Mouse (Mus musculus): Measurements from ENCODE around the gene Ryr2. TPM values are rescaled to one million over a fixed set of nuclear protein-coding genes. Genes with fewer than 3 reads are reported as not detected.
"Not testable (repeated sequence)": the region's sequence is repeated elsewhere in the genome, so short reads cannot be mapped to it uniquely, and the experiment has no call there.

The Ryr2 gene
- polyA plus RNA-seq (2012; rRNA removed) = 0.68 and 0.86 TPM in 2 replicates

GRCm38 (mm10) chr13:12106662-12107632 lies at the start of gene Ryr2:
Gene Ryr2, minus strand, starts transcription at chr13:12106945.
- WGBS = 12% methylated on average over 57 of the region's 64 CpGs
- DNase-seq (ENCODE audit: low read depth, low spot score) = no peak

GRCm38 (mm10) chr13:12153922-12154321 lies 47.2 kb upstream of the Ryr2 start:
- 58% methylated on average over 11 of the region's 11 CpGs for WGBS

GRCm38 (mm10) chr13:12146918-12147507 lies 40.3 kb upstream of the Ryr2 start:
- no peak for DNase-seq (ENCODE audit: low read depth, low spot score)
- 45% methylated on average over 6 of the region's 6 CpGs for WGBS

More at GRCm38 (mm10) chr13:12153922-12154321, 47.2 kb upstream of the Ryr2 start:
- DNase-seq (ENCODE audit: low read depth, low spot score) = no peak

- WGBS = 49% methylated on average over 2 of the region's 2 CpGs
Measured at GRCm38 (mm10) chr13:12146402-12146801, 39.7 kb upstream of the Ryr2 start.

GRCm38 (mm10) chr13:12143347-12143746 lies 36.6 kb upstream of the Ryr2 start:
- WGBS = 92% methylated on average over 5 of the region's 5 CpGs
- DNase-seq (ENCODE audit: low read depth, low spot score) = no peak

More at GRCm38 (mm10) chr13:12146402-12146801, 39.7 kb upstream of the Ryr2 start:
- DNase-seq (ENCODE audit: low read depth, low spot score) = no peak

GRCm38 (mm10) chr13:12136461-12136860 lies 29.7 kb upstream of the Ryr2 start:
- 67% methylated on average over 10 of the region's 10 CpGs for WGBS

GRCm38 (mm10) chr13:12133549-12133948 lies 26.8 kb upstream of the Ryr2 start:
- DNase-seq (ENCODE audit: low read depth, low spot score) = no peak

More at GRCm38 (mm10) chr13:12136461-12136860, 29.7 kb upstream of the Ryr2 start:
- DNase-seq (ENCODE audit: low read depth, low spot score) = not testable (repeated sequence)

GRCm38 (mm10) chr13:12132160-12132710 lies 25.5 kb upstream of the Ryr2 start:
- no peak for DNase-seq (ENCODE audit: low read depth, low spot score)
- WGBS = 63% methylated on average over 3 of the region's 3 CpGs

More at GRCm38 (mm10) chr13:12133549-12133948, 26.8 kb upstream of the Ryr2 start:
- WGBS = 52% methylated on average over 7 of the region's 7 CpGs

GRCm38 (mm10) chr13:12129121-12129520 lies 22.4 kb upstream of the Ryr2 start:
- no peak for DNase-seq (ENCODE audit: low read depth, low spot score)
- WGBS = 76% methylated on average over 1 of the region's 1 CpGs

- no peak for DNase-seq (ENCODE audit: low read depth, low spot score)
Measured at GRCm38 (mm10) chr13:12126099-12126498, 19.4 kb upstream of the Ryr2 start.

- WGBS = 55% methylated on average over 7 of the region's 7 CpGs
- DNase-seq (ENCODE audit: low read depth, low spot score) = no peak
Measured at GRCm38 (mm10) chr13:12124940-12125540, 18.3 kb upstream of the Ryr2 start.

- DNase-seq (ENCODE audit: low read depth, low spot score) = no peak
- 86% methylated on average over 8 of the region's 8 CpGs for WGBS
Measured at GRCm38 (mm10) chr13:12115551-12115950, 8.8 kb upstream of the Ryr2 start.

- 73% methylated on average over 1 of the region's 1 CpGs for WGBS
- no peak for DNase-seq (ENCODE audit: low read depth, low spot score)
Measured at GRCm38 (mm10) chr13:12114816-12115215, 8.1 kb upstream of the Ryr2 start.

GRCm38 (mm10) chr13:12108955-12109354 lies 2.2 kb upstream of the Ryr2 start:
- WGBS = 83% methylated on average over 1 of the region's 1 CpGs
- DNase-seq (ENCODE audit: low read depth, low spot score) = no peak

- WGBS = 3% methylated on average over 67 of the region's 67 CpGs
- no peak for DNase-seq (ENCODE audit: low read depth, low spot score)
Measured at GRCm38 (mm10) chr13:12105830-12106628, 716 bp downstream of the Ryr2 start.

GRCm38 (mm10) chr13:12105231-12105829 lies 1.4 kb downstream of the Ryr2 start:
- no peak for DNase-seq (ENCODE audit: low read depth, low spot score)
- 7% methylated on average over 17 of the region's 17 CpGs for WGBS

GRCm38 (mm10) chr13:12104318-12104717 lies 2.4 kb downstream of the Ryr2 start:
- 50% methylated on average over 1 of the region's 1 CpGs for WGBS

GRCm38 (mm10) chr13:12103017-12103416 lies 3.7 kb downstream of the Ryr2 start:
- WGBS = 56% methylated on average over 3 of the region's 3 CpGs

More at GRCm38 (mm10) chr13:12104318-12104717, 2.4 kb downstream of the Ryr2 start:
- DNase-seq (ENCODE audit: low read depth, low spot score) = no peak

GRCm38 (mm10) chr13:12099446-12099845 lies 7.3 kb downstream of the Ryr2 start:
- no peak for DNase-seq (ENCODE audit: low read depth, low spot score)
- 55% methylated on average over 3 of the region's 3 CpGs for whole genome bisulfite sequencing

More at GRCm38 (mm10) chr13:12103017-12103416, 3.7 kb downstream of the Ryr2 start:
- no peak for DNase-seq (ENCODE audit: low read depth, low spot score)
